Mouse (Mus musculus): ENCODE measurements around the gene Homez.

- TF ChIP-seq CTCF (IDR thresholded peaks at IDR 0.05; ENCODE audit: low read depth, low read length), result no peak
- TF ChIP-seq POLR2A (IDR thresholded peaks at IDR 0.05; ENCODE audit: insufficient read depth, low read length), result no peak
Observed at GRCm38 (mm10) chr14:54894296-54895151, 23.8 kb upstream of the Homez start.

Data from ES-Bruce4 (cell line).